Mouse (Mus musculus) myocyte (in vitro differentiated cells): ENCODE data around the gene Emc10. TPM values are rescaled to one million over a fixed set of nuclear protein-coding genes. Genes with fewer than 3 reads are reported as not detected.

Experiments used
- H3K27me3 ChIP-seq: one replicate; pipeline ENCODE4 v1.6.1; 2011; ENCODE audit not compliant: control insufficient read depth, insufficient read depth, insufficient read length
- H3K36me3 ChIP-seq: one replicate; pipeline ENCODE4 v1.6.1; 2011; ENCODE audit not compliant: control insufficient read depth, insufficient read depth
- H3K4me2 ChIP-seq: one replicate; pipeline ENCODE4 v1.6.1; 2011; ENCODE audit warnings: low read depth, control low read depth
- H3K4me3 ChIP-seq: one replicate; pipeline ENCODE4 v1.5.1; 2011; ENCODE audit warnings: mild to moderate bottlenecking, control low read depth, moderate library complexity
- H3K79me2 ChIP-seq: one replicate; pipeline ENCODE4 v1.6.1; 2011; ENCODE audit not compliant: control insufficient read depth, insufficient read depth
- H3ac ChIP-seq: one replicate; pipeline ENCODE4 v1.6.1; 2011; ENCODE audit not compliant: control insufficient read depth, insufficient read length
- CEBPB ChIP-seq: IDR thresholded peaks from 2 replicates; pipeline ENCODE4 v1.6.1; 2011; ENCODE audit warnings: mild to moderate bottlenecking, moderate library complexity; ENCODE audit not compliant: poor library complexity, insufficient read depth, severe bottlenecking
- E2F4 ChIP-seq: IDR thresholded peaks from one replicate; pipeline ENCODE4 v1.6.1; 2011; ENCODE audit warnings: mild to moderate bottlenecking, control low read depth, moderate library complexity; ENCODE audit not compliant: insufficient read depth
- MAX ChIP-seq: IDR thresholded peaks from one replicate; pipeline ENCODE4 v1.6.1; 2011; ENCODE audit warnings: low read depth, mild to moderate bottlenecking, control low read depth
- MYOD1 ChIP-seq, 3 experiments: IDR thresholded peaks; one replicate each; pipeline ENCODE4 v1.6.1; 2011; ENCODE audit warnings: control low read depth in 2 of 3, low read depth in 2 of 3, mild to moderate bottlenecking in 2 of 3, moderate library complexity in 1 of 3; ENCODE audit not compliant: insufficient read length in 2 of 3, control insufficient read depth in 1 of 3
- MYOG ChIP-seq, 3 experiments: IDR thresholded peaks; one replicate each; pipeline ENCODE4 v1.6.1; 2011; ENCODE audit warnings: control low read depth in 2 of 3, low read depth in 2 of 3, mild to moderate bottlenecking in 2 of 3; ENCODE audit not compliant: insufficient read length in 2 of 3, control insufficient read depth in 1 of 3, insufficient read depth in 1 of 3
- POLR2A ChIP-seq: IDR thresholded peaks from one replicate; pipeline ENCODE4 v1.6.1; 2011; ENCODE audit warnings: low read depth, mild to moderate bottlenecking, control low read depth, moderate library complexity; ENCODE audit not compliant: insufficient read length
- POLR2AphosphoS2 ChIP-seq: IDR thresholded peaks from one replicate; pipeline ENCODE4 v1.6.1; 2011; ENCODE audit warnings: low read depth, control low read depth; ENCODE audit not compliant: insufficient read length
- REST ChIP-seq: IDR thresholded peaks from one replicate; pipeline ENCODE4 v1.6.1; 2011; ENCODE audit warnings: mild to moderate bottlenecking, control low read depth, moderate library complexity; ENCODE audit not compliant: insufficient read depth, insufficient read length
- SRF ChIP-seq: IDR thresholded peaks from one replicate; pipeline ENCODE4 v1.6.1; 2011; ENCODE audit warnings: low read depth; ENCODE audit not compliant: control insufficient read depth, insufficient read length
- TCF12 ChIP-seq: IDR thresholded peaks from one replicate; pipeline ENCODE4 v1.6.1; 2011; ENCODE audit warnings: mild to moderate bottlenecking, control low read depth; ENCODE audit not compliant: poor library complexity, insufficient read depth, severe bottlenecking
- TCF3 ChIP-seq: IDR thresholded peaks from one replicate; pipeline ENCODE4 v1.6.1; 2011; ENCODE audit warnings: low read depth, control low read depth; ENCODE audit not compliant: insufficient read length
- USF1 ChIP-seq: IDR thresholded peaks from one replicate; pipeline ENCODE4 v1.6.1; 2011; ENCODE audit warnings: low read depth, mild to moderate bottlenecking, control low read depth, moderate library complexity
- polyA plus RNA-seq: library from polyadenylated mRNA; unstranded; fragments of >200 nt; fragmentation: generic; extraction: Trizol; gene quantifications from one replicate; pipeline ENCODE4 v1.2.1, GENCODE M21; 2012; ENCODE audit warnings: missing spikeins

The Emc10 gene
- polyA plus RNA-seq, 1 experiment: 98.2 TPM

GRCm38 (mm10) chr7:44490281-44490680 is 6.0 kb downstream of the Emc10 start:
- peaks cover 5% of the 10 kb centered on the region for H3K79me2 ChIP-seq
- H3K36me3 ChIP-seq: no peaks in the 10 kb centered on the region
- H3K4me2 ChIP-seq: no peak overlapping the region
- H3ac ChIP-seq: no peak overlapping the region
- H3K4me3 ChIP-seq: no peak overlapping the region
- H3K27me3 ChIP-seq: no peaks in the 10 kb centered on the region
- no peak for TF ChIP-seq POLR2A

GRCm38 (mm10) chr7:44488545-44488944 is 7.8 kb downstream of the Emc10 start:
- Histone ChIP-seq H3K79me2 (no peaks in the 10 kb centered on the region), H3ac (no peak overlapping the region), H3K27me3 (no peaks in the 10 kb centered on the region), H3K4me3 (no peak overlapping the region), H3K36me3 (no peaks in the 10 kb centered on the region), H3K4me2 (no peak overlapping the region)
- TF ChIP-seq MYOD1 (IDR thresholded peaks at IDR 0.05; ENCODE audit: control insufficient read depth in 1 of 3, insufficient read length in 2 of 3, low read depth in 2 of 3) (no peak), TCF12 (no peak), MYOG (IDR thresholded peaks at IDR 0.05; ENCODE audit: control insufficient read depth in 1 of 3, insufficient read depth in 1 of 3, insufficient read length in 2 of 3, low read depth in 2 of 3) (no peak), USF1 (no peak), E2F4 (no peak), MAX (no peak)

DNA sequence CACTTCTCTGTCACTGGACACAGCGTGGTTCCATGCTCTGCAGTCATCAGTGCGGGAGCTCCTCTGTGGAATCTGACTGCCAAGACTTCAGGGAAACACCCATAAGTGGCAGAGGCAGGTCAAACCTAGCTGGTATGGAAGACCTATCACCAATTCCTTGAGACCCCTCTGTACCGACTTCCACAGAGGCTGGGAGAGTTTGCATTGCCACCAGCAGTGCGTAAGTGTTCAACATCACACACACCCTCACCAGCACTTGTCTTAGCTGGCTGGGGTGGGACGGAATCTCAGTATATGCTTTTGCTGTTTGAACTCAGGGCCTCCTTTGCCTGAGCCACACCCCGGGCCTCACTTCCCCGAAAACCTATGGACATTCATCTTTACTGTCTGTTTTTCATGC is 8.4 kb downstream of the Emc10 start:
- Histone ChIP-seq H3ac (no peak overlapping the region), H3K4me3 (no peak overlapping the region), H3K27me3 (no peaks in the 10 kb centered on the region), H3K36me3 (no peaks in the 10 kb centered on the region), H3K79me2 (no peaks in the 10 kb centered on the region), H3K4me2 (no peak overlapping the region)
- no peak for TF ChIP-seq MAX
- no peak for TF ChIP-seq POLR2AphosphoS2
- TF ChIP-seq TCF12: no peak
- no peak for TF ChIP-seq REST
- TF ChIP-seq TCF3: no peak
- TF ChIP-seq E2F4: no peak
- no peak for TF ChIP-seq USF1
- TF ChIP-seq SRF: no peak
- TF ChIP-seq MYOG (IDR thresholded peaks at IDR 0.05; ENCODE audit: control insufficient read depth in 1 of 3, insufficient read depth in 1 of 3, insufficient read length in 2 of 3, low read depth in 2 of 3): no peak
- TF ChIP-seq CEBPB: no peak
- TF ChIP-seq POLR2A: no peak
- no peak for TF ChIP-seq MYOD1 (IDR thresholded peaks at IDR 0.05; ENCODE audit: control insufficient read depth in 1 of 3, insufficient read length in 2 of 3, low read depth in 2 of 3)

DNA sequence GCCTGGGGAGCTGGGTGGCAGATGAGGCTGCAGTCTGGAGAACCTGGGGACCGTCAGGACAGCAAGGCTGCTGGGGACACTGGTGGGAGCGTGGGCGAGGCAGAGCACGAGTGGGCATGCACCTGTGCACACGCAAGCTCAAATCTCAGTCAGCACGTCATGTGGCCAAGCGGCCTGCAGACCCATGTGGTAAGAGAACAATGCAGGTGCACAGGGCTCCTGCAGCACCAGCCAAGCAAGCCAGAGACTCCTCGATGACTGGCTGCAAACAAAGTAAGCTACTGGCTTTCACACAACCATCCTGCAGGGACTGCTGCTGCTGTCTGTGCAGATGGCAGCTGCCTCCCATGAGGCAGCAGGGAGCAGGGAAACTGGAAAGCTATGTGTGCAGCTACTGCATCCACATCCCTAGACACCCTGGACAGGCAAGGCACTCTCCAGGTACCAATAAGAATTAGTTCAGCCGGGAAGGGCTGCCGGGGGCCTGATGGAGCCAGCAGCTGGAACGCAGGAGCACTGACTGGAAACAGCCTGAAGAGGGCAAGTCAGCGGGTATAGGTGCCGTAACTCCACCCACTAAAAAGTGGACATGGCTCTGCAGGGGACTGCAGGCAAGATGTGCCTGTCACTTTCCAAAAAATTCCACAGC is 9.3 kb downstream of the Emc10 start:
- TF ChIP-seq CEBPB (no peak), TCF12 (no peak), USF1 (no peak), POLR2A (peak; percentile 63), REST (no peak), POLR2AphosphoS2 (peak; percentile 95), MYOD1 (IDR thresholded peaks at IDR 0.05; ENCODE audit: control insufficient read depth in 1 of 3, insufficient read length in 2 of 3, low read depth in 2 of 3) (peak in 2 of 3 experiments; percentile 33 to 69), E2F4 (no peak), MAX (no peak), TCF3 (no peak), MYOG (IDR thresholded peaks at IDR 0.05; ENCODE audit: control insufficient read depth in 1 of 3, insufficient read depth in 1 of 3, insufficient read length in 2 of 3, low read depth in 2 of 3) (peak in 2 of 3 experiments; percentile 24 to 53), SRF (no peak)
- no peaks in the 10 kb centered on the region for H3K36me3 ChIP-seq
- no peak overlapping the region for H3ac ChIP-seq
- H3K27me3 ChIP-seq: no peaks in the 10 kb centered on the region
- H3K4me2 ChIP-seq: no peak overlapping the region
- H3K4me3 ChIP-seq: no peak overlapping the region
- H3K79me2 ChIP-seq: no peaks in the 10 kb centered on the region

- H3ac ChIP-seq: no peak overlapping the region
- no peaks in the 10 kb centered on the region for H3K36me3 ChIP-seq
- TF ChIP-seq MYOG (IDR thresholded peaks at IDR 0.05; ENCODE audit: control insufficient read depth in 1 of 3, insufficient read depth in 1 of 3, insufficient read length in 2 of 3, low read depth in 2 of 3): no peak
- TF ChIP-seq CEBPB: no peak
- no peak for TF ChIP-seq SRF
- peak; percentile 13 for TF ChIP-seq POLR2A
- no peak for TF ChIP-seq MYOD1 (IDR thresholded peaks at IDR 0.05; ENCODE audit: control insufficient read depth in 1 of 3, insufficient read length in 2 of 3, low read depth in 2 of 3)
- H3K79me2 ChIP-seq: no peaks in the 10 kb centered on the region
- no peak overlapping the region for H3K4me2 ChIP-seq
- H3K4me3 ChIP-seq: no peak overlapping the region
- H3K27me3 ChIP-seq: no peaks in the 10 kb centered on the region
Measured at GRCm38 (mm10) chr7:44485572-44486195, 10.6 kb downstream of the Emc10 start.
